Mouse (Mus musculus) right cerebral cortex, adult 2 months (tissue): ENCODE measurements around the gene Mfap1a.
"Not testable (repeated sequence)": the region's sequence is repeated elsewhere in the genome, so short reads cannot be mapped to it uniquely, and the experiment has no call there.

Experiments
- DNase-seq, 2 experiments: peaks; one replicate each; pipeline ENCODE4 v3.0.0; 2021 to 2022; ENCODE audit warnings: low spot score in 2 of 2

Gene Mfap1a

DNA sequence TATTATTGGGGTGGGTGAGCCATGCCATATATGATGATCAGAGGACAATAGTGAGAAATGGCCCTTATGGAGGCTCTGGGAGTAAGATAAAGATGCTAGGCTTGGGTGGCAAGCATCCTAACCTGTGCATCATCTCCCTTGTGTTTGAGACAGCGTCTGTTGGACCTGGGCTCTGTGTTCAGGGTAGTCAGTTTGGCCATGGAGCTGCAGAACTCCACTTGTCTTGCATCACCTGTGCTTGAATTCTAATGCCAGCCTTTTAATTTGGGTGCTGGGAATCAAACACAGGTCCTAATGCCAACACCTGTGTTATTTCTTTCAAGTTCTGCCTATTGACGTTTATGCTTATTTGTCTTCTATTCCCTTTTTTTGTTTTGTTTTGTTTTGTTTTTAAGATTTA is 31.2 kb downstream of the Mfap1a start:
- not testable (repeated sequence) for DNase-seq

DNA sequence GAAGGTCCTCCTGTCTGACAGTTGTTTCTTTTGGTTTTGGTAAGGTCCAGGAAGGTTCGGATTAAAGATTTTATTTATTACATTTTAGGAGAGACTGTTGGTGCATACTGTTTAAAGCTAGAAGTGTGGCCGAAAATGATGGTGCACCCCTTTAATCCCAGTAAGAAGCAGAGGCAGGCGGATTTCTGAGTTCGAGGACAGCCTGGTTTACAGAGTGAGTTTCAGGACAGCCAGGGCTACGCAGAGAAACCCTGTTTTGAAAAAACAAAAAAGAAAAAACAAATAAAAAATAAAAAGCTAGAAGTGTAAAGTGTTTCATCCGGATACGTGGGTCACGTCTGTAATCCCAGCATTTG is 32.3 kb downstream of the Mfap1a start:
- DNase-seq, result no peak

DNA sequence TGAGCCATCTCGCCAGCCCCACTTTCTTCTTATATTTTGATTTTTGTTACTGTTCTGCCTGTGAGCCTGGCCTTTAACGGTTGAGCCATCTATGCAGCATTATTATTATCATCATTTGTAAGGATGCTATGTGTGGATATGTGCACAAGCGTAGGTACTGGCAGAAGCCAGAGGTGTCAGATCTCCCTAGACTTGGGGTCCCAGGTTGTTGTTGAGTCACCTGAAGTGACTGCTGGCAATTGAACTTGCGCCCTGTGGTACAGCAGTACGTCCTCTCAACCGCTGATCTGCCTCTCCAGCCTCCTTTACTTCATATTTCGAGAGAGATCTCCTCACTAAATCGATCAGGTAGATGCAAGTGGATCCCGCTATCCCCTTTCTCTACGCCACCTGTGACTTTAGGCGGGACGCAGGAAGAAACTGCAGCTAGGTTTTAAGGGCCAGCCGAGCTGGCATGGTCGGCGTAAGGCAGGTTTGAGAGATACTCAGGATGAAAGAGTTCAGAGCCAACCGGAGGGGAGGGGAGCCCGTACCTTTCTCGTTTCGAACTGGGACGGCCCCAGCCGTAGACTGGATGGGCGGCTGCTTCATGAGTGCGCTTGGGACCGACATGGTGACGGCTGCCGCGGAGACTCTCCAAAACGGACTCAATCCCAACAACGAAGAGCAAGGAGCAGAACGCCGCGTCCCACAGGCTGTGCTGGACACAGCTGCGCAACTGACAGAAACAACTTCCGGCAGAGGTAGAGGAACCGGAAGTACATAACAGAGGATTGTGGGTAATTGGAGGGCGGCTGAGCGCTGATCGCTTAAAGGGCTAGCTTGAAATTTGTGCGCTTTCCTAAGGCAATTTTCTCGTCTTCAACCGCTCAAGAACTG is 32.9 kb downstream of the Mfap1a start, which contains the start of gene Mfap1b:
Mfap1b (minus strand) TSS at position 767 of the 879 bp plus-strand sequence.
- DNase-seq, result peak; percentile 85

DNA sequence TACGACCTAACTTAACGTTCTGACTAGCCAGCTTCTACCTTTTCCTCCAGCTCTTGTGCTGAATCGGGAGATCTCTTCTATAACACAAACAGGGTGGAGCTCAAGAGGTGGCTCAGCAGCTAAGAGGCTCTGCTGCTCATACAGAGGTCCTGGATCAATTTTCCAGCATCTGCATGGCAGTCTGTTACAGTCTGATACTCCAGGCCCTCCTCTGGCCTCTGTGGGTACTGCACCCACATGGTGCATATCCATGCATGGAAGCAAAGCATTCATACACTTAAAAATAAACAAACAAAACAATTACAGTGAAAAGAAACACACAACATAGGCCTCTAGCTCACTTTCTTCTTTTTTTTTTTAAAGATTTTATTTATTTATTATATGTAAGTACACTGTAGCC is 33.7 kb downstream of the Mfap1a start:
- not testable (repeated sequence) for DNase-seq

DNA sequence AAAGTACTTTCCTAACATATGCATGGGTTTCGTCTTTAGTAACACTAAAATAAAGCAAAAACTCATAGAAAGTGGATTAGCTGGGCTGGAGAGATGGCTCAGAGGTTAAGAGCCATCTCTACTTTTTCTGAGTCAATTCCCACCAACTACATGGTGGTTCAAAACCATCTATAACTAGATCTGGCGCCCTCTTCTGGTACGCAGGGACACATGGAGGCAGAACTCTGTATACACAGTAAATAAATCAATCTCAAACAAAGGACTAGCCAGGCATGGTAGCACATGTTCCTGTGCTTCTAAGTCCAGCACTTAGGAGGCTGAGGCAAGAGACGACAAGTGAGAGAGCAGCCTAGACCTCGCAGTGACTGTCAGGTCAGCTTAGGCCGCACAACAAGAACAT is 37.5 kb downstream of the Mfap1a start:
- not testable (repeated sequence) for DNase-seq

DNA sequence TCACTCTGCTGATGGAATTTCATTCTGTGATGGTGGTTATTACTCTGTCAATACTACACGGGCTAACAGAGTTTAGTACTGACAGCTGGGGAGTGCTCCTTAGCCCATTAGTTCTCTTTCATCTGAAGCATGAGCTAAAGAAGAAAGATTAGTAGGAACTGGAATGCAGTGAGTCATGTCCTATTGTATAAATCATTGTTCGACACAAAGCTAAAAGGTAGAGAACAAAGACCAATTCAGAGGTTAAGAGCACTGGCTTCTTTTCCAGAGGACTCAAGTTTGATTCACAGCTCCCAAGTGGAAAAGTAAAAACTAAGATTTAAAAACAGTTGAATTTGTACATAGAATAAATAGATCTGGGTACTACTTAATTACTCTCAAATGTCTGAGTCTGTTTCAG is 46.4 kb downstream of the Mfap1a start:
- DNase-seq, result no peak

DNA sequence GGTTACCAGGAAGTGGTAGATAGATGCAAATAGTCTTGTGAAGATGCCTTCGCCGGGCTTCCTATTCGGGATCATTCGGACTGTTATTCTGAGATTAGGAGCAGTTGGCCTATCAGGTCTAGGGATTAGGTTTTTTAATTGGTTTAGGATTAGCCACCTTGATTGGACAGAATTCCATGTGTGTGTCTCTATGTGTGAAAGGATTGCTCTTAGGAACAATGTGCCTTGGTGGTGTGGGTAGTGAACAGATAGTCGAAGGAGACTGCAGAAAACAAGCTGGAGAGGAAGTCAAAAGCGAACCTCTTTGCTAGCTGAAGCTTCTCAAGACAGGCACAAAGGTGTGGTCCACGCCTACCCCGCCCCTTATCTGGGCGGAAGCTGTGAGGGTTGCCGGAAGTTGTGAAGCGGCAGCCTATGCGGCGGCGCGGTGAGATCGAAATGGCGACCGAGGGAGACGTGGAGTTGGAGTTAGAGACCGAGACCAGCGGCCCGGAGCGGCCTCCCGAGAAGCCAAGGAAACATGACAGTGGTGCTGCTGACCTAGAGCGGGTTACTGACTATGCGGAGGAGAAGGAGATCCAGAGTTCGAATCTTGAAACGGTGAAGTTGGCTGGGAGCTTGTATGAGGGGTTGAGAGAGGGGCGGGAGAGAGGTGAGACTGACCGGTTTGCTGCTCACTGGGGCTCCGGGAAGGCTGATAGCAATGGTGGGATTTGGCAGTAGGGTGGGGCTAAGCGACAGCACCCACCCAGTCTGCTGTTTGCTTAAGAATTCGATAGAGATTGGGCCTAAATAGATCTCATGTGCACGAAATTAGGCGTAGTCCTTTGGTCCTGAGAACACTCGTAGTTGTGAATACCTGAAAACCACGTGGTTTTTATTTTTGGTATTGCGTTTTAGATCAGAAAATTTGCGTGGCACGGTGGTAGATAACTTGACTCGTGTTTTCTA is 49.5 kb downstream of the Mfap1a start, which contains the start of gene Serinc4:
Serinc4 (minus strand) TSS at position 90 of the 951 bp plus-strand sequence.
- DNase-seq, result peak; percentile 86

DNA sequence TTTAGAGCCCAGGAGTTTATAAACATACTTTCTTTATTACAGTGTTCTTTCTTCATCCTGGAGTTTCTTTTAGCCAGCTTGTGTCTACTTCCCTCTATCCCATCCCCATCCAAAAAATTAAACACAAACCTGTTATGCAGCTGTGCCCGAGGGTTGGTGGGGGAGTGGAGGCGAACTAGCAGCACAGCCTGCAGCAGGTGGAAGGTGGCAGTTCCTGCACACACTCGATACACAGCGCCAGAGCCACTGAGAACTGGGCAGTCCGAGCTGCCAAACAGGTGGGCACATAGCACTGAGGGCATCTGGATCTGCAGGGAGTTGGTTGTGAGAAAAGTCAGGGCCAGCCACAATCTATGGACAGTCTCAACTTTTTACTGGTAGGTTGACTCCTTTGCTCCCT is 50.9 kb downstream of the Mfap1a start:
- no peak for DNase-seq

DNA sequence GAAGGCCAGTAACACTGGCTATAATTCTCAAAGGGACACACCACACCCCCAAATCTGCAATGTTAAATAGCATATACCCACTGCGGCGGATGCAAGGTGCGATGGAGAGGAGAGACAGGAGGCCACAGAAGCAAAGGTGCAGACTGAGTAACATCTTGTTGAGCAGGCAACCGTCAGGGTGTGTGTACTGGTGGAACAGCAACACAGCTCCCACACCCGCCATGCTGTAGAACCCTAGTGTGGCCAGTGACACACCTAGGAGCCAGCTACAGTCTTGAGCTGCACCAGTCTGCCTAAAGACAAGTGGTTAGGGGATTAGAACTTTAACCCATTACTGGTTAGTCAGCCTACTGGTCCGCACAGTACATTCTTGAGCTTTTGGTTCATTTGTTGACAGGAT is 52.5 kb downstream of the Mfap1a start:
- DNase-seq, result no peak

DNA sequence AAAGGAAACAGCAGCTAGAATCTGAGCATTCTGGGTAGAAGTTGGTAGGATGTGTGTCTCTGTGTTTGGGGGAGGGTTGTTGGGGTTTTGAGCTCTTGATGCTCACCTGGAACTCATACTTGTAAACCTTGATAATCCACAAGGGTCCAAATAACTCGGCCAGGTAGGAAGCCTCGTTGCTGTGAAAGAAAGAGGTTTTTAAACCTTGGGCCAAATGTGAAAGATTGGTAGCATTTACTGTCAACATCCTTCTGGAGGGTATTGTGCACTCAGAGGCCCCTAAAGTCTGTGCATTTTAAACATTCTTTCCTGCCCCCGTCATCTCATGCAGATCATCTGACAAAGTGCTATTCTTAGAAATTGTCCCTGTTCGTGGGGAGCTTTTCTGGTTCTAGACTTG is 53.5 kb downstream of the Mfap1a start, which contains the start of gene Hypk:
Hypk (plus strand) TSS at position 301 of the 400 bp plus-strand sequence.
- DNase-seq, result no peak

DNA sequence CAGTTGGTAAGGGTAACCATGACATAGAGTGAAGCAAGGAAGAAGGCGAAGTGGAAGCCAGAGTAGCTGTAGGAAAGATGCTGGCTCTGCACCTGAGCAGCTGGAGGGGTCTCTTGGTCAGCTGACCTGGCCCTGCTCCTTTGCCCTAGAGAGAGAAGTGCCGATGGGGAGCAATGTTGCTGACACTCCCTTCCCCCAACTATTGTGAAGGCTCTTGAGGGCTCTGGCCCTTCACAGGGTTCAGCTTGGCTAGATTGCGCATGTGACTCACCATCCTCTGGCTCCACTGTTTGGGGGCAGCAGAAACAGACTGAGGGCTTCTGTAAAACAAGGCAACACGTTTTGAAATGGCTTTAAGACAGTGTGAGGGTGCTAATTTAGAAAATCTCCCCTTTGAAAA is 54.1 kb downstream of the Mfap1a start:
- DNase-seq, result no peak

DNA sequence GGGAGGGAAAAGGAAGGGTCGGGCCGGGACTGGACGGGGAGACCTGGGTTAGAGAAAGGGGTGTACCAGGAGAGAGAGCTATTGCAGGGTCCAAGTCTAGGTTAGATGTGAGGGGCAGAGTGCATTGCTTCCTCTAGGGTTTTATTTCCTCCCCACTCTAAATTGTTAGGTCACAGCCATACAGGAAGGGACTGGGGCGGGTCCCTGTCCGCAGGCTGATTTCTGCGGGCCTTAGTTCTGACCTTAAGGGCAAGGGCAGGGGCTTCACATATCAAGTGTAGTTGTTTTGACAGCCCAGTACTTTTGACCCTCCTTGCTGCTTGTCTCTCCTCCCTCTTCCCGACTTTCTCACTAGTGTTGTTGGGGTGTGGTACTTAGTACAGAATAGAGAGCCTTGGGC is 56.4 kb downstream of the Mfap1a start:
- no peak for DNase-seq

DNA sequence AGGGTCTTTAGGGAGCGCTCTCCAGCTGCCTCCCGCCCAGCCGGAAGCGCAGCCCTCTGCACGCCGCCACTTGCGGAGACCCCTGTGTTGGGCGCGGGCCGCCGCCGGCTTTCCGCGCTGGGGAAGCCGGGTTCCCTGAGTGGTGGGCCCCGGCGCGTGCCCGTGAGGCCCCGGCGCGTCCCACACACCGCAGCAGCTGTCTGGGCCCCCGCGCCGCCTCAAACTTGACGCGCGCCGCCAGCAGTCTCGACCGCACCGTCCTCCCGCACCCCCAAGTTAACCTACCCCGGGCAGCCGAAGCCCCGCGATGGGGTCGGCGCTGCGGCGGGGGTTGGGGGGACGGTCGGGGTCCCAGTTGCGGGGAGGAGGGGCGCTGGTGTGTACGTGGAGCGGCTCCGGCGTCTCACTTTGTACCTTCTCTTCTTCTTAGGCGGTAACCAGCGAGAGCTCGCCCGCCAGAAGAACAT is 56.9 kb downstream of the Mfap1a start:
- DNase-seq, result no peak

DNA sequence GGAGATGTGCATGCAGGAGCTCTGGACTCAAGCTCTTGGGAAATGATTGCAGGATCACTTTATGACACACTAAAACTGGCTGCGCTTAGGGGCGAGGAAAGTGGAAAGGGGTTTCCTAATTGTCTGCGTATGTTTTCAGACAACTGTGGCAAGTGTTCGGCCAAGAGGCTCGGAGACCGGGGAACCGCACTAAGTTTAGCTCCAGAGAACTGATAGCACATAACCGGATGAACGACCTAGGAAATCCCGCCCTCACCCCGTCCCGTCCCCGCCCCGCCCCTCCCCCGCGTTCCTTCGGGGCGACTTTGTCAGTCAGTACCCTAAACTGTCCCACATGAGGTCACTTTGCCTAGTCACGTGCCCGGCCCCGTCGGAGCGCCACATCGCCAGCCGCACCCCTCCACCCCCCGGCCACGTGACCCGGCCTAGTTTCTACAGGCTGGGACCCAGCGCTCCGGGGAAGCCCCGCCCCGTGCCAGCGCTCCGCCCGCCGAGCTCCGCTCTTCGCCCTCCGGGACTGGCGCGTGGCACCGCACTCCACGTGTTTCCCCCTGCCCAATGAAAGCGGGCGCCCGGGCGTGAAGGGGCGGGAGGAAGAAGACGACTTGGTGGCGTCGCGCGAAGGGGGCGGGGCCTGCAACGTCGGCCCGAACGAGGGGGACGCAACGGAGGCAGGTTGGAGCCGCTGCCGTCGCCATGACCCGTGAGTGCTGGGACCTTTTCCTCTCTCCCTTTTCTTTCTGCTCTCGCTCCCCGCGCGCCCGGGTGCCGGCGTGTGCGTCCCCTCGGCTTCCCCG is 57.5 kb downstream of the Mfap1a start, which contains the start of gene Serf2:
Serf2 (plus strand) TSS at position 457 of the 797 bp plus-strand sequence.
- DNase-seq, result peak; percentile 97 to 98

DNA sequence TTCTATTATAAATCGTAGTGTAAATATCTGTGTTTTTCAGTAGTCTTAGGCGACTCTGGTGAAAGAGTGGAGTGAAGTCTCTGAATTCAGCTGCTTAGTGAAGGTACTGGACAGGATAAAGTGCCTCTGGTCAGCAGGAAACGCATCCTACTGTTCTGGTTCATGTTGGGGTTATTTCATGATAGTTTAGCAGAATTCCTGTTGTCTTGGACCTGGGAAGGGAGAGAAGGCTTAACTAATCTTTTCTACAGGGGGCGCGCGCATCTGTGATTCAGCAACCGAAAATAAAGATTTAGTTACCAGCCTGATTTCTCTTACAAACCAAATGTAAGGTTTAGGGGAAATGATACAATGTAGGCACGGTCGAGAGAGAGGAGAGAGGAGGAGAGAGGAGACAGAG is 58.3 kb downstream of the Mfap1a start:
- DNase-seq, result peak; percentile 59

DNA sequence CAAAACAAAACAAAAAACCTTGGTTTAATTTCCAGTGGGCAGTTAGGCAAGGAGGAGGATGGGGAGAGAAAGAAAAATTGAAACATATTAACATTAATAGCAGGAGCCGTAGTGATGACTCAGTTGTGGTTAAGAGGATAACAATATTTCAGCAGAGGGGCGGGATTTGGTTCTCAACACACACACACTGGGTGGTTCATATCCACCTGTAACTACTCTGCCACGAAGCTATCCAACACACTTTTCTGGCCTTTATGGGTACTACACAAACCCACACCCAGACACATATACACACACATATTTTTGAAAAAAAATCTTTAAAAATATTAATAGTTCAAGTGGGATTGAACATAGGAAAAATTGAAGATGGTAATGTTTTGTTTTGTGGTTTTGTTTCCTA is 59.5 kb downstream of the Mfap1a start:
- no peak for DNase-seq

DNA sequence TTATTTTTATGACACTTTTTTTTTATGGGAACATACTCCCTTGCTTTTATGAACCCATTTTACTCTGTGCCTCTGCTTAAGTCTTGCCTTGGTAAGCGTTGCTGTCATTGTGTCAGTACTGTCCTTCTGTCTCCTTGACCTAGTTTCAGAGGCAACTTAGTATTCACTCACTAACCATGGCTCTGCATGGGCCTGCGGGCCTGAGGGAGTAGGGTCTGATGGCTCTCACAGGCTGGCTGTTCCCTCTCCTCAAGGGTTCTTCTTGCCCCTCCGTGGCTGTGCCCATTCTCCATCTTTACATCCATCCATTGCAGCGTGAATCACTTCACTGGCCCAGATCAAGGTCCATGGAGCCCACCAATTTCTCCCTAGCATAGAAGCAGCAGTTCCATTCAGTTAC is 60.0 kb downstream of the Mfap1a start:
- DNase-seq, result no peak

DNA sequence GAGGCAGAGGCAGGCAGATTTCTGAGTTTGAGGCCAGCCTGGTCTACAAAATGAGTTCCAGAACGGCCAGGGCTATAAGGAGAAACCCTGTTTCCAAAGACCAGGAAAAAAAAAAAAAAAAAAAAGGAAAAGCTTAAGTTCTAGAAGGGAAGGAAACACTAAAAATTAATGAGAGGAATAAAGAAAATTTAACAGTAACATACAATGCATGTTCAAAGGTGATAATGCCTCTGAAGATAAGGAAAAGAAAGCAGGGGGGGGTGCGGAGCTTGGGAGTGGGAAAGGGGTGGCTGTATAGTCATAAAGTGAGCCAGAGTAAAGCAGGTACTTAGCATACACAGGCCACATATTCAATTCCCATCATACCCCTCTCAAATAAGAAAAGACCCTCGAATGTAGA is 61.3 kb downstream of the Mfap1a start:
- no peak for DNase-seq

DNA sequence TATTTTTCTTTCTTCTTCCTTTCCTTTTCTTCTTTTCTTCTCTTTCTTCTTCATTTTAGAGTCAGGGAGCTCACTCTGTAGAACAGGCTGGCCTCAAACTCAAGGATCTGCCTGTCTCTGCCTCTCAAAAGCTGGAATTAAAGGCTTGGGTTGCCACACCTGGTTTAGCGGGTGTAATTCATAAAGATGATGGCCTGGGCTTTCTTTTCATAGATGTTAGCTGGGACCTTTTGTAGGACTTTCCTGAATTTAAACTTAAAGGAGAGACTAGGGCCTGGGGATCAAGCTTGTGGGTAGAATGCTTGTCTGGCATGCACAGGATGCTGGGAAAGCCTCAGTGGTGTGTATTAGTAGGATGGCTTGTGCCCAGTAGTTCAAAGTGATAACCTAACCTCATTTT is 62.3 kb downstream of the Mfap1a start, which contains the start of gene Ell3:
Ell3 (minus strand) TSS at position 101 of the 400 bp plus-strand sequence.
- DNase-seq, result no peak

DNA sequence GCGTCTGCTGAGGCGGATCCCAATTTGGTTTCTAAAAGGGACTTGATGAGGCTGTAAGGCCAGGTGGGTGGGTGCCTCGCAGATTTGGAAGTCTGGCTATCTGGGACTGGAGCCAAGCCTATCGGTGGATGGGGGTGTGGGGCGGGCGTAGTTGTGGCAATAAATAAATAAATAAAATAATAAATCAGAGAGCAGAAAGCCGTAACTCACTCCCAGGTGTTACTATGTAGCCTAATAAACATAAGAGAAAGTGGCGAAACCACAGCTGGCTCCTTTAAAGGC is 63.5 kb downstream of the Mfap1a start:
- no peak for DNase-seq

DNA sequence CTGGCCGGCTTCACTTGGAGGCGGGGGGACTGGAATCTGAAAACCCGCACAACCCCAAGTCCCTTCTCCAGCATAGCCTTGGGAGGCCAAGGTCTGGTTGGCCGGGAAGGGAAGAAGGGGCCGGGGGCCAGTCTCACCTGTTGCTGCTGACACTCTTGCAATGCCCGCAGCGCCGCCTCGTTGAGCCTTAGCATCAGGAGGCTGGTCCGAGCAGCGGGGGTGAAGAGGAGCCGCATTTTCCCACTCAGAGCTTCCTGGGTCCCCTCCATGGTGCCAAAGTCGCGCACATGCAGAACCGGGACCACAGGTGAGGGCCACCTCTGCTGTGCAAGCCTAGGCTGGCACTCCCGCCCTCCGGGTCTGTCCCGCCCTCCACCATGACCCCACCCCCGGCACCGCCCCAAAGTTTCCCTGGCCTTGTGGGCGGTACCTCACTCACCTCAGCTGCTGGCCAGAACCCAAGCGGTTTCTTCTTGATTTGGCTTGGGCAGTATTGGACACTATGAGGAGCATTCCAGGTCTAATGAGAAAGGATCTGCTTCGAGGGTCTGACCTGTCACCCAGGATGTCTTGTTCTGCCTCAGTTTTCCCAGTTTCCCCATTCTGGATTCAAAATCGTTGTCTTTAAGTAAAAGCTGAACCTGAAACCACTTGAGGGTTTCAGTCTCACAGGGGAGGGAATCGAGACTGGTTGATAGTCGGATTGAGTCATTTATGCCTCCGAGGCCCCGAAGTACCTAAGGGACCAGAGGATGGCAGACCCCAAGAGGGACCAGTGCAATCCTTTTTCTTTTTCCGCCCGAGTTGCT is 64.0 kb downstream of the Mfap1a start:
- DNase-seq, result no peak
